Mouse (Mus musculus) C2C12 (cell line): ENCODE data around the gene Psmb3.

Source experiments
- CEBPB ChIP-seq: IDR thresholded peaks from one replicate; pipeline ENCODE4 v1.6.1; 2011; ENCODE audit warnings: low read depth, mild to moderate bottlenecking, control low read depth, moderate library complexity
- CTCF ChIP-seq: IDR thresholded peaks from one replicate; pipeline ENCODE4 v1.5.1; 2011; ENCODE audit not compliant: control insufficient read depth, insufficient read depth, insufficient read length
- FOSL1 ChIP-seq: IDR thresholded peaks from one replicate; pipeline ENCODE4 v1.8.0; 2011; ENCODE audit warnings: mild to moderate bottlenecking, low read length; ENCODE audit not compliant: poor library complexity, insufficient read depth, severe bottlenecking
- MAX ChIP-seq: IDR thresholded peaks from one replicate; pipeline ENCODE4 v1.6.1; 2011; ENCODE audit warnings: mild to moderate bottlenecking, control low read depth
- MYOD1 ChIP-seq: IDR thresholded peaks from one replicate; pipeline ENCODE4 v1.6.1; 2011; ENCODE audit warnings: low read depth; ENCODE audit not compliant: control insufficient read depth, insufficient read length
- MYOG ChIP-seq: IDR thresholded peaks from one replicate; pipeline ENCODE4 v1.6.1; 2011; ENCODE audit not compliant: control insufficient read depth, insufficient read length; ENCODE audit errors: extremely low read depth
- USF1 ChIP-seq: IDR thresholded peaks from one replicate; pipeline ENCODE4 v1.6.1; 2011; ENCODE audit warnings: low read depth, mild to moderate bottlenecking, control low read depth, moderate library complexity

DNA sequence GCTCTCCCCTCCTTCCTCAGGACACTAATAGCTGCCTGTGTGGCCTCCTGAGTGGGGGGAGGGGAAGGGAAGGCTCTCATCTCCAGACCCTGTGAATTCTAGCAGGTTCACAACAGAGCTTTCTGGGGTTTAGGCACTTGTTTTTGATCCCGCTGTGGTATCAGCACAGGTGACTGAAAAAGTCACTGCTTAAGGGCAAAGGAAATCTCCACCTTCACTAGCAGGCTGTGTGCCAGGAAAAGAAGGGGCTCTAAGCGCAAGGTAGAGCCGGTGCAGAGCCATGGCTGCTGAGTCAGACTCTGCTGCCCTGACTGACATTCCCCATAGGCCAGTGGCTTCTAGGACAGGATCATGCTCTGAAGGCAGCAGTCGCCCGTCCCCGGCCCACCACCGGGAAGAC is 25.5 kb downstream of the Psmb3 start:
- no peak for TF ChIP-seq CTCF
- no peak for TF ChIP-seq USF1
- no peak for TF ChIP-seq MAX
- no peak for TF ChIP-seq MYOG
- no peak for TF ChIP-seq CEBPB
- no peak for TF ChIP-seq MYOD1
- TF ChIP-seq FOSL1, result no peak
